Mouse (Mus musculus): ENCODE results near the gene U2af1.

Gene U2af1

DNA sequence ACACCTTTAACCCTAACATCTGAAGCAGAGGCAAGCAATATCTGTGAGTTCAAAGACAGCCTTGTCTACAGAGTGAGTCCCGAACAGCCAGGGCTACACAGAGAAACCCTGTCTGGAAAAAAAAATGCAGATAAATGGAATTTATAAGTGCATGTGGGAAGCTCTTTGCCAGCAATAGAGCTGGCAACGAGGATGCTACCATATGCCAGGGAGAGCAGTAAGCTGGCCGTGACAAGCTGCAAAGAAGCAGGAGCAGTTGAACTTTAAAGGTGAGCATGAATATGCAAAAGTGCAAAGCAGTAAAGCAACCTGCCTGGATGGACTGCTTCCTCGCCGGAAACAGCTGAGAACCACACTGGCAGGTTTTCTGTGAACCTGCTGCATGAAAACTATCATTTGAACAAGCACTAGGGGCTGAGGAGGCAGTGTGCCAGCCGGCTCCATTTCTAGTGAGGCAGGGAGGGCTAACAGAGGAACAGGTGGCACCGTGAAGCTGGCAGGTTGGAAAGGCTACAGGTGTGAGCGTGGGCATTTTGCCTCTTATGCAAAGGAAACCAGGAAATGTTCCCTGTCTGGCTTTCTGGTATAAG lies 2.1 kb upstream of the U2af1 start:
- no peak for DNase-seq

DNA sequence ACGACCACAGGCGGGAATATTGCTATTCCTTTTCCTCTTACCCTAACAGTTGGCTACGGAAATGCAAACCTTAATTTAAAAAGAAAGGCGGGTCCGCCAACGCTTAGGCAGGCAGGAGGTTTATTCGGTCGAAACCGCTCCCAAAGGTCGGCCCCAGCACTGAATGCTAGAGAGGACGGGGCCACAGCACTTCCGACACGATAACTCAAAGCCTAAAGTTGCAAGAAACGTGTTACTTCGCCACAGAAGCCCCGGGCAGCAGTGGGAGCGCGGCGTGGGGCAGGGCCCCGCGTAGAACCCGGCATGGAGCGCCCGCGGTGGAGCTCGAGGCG lies 590 bp downstream of the U2af1 start:
- DNase-seq: peak; percentile 18

DNA sequence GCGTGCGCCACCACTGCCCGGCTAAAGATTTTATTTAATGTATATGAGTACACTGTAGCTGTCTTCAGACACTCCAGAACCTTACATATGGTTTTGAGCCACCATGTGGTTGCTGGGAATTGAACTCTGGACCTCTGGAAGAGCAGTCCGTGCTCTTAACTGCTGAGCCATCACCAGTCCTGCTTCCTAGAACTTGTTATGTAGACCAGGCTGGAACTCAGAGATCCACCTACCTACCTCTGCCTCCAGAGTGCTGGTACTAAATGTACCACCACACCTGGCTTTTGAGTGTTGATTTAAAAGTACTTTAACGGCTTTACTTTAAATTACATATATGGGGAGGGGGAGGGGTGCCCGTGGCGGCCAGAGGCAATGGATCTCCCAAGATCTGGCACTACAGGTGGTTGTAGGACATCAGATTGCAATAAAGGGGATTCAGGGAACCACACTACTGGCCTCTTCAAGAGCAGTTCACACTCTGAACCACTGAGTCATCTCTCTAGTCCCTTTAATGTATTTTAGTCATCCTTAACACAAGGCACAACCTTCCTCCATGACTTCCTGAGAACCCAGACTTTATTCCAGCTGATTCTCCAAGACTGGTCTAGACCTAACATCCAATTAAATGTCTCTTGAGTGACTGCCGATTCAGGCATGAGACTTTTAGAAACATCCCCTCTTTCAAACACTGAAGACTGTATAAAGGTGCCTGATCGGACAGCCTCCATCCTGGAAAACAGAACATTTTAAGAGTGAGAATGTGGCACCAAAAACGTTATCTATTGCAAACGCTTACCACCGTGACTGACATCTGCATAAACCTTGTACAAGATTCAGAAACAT lies 1.3 kb downstream of the U2af1 start:
- no peak for DNase-seq

DNA sequence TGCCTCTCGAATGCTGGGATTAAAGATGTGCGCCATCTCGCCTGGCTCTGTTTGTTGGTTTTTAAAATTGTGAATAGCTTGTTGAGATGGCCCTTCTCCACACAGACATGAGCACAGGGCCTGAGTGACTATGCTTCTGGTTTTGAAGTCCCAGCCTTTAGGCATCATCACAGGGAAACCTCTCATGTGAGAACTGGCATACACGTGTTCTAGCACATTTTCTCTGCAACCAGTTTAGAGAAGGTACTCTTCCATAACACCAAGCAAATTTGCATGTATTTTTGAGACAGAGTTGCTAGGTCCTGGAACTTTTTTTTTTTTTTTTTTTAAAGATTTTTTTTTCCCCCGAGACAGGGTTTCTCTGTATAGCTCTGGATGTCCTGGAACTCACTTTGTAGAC lies 2.0 kb downstream of the U2af1 start:
- DNase-seq: no peak

DNA sequence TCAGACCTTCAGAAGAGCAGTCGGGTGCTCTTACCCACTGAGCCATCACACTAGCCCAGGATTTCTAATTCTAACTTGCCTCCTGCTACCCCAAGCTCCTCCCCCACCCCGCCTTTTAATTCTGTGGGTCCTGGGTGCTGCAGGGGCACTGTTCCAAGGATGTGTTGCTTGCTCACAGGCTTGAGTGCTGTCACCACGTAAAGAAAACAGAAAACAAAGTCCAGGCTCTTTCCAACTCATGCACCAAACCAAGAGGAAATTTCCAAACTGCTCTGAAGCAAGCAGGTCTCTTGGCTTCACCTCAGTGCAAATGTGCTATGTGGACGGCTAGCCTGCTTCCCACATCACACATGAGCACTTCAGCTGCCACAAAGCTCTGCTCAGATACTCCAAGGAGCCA lies 3.3 kb downstream of the U2af1 start:
- no peak for DNase-seq

DNA sequence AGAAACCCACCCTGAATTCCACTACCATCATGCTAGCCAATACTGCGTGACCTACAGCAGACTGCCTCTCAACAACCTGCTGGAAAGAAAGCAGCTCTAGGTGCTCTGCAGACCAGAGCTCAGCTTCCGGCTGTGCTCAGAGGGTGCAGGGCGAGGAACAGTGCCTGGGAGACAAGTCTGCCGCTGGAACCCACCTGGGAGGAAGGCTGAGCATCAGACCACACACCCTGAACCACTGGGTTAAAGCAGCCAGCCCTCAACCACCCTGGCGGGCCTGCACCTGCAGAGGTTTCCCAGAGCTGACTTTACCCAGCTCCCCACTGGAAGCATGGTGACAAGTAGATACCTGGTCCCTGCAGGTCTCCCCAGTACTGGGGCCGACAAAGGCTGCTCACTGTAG lies 5.4 kb downstream of the U2af1 start:
- DNase-seq: no peak

DNA sequence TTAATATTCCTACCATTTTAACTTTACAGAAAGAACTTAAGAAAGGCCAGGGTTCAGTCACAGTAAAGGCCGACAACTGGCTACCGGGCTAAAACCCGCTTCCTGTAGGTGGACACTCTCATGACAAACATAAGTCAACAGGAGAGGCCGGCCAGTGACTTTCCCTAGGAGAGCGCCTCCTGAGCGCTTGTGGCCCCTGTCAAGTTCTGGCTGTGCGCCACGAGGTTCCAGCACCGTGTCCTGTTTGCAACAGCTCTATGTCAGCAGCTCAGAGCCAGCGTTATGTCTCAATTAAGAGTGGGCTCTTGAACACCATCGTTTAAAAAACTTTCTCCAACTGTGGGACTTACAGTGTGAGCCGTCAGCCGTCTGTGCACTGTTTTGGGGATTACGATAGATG lies 6.5 kb downstream of the U2af1 start:
- no peak for DNase-seq

DNA sequence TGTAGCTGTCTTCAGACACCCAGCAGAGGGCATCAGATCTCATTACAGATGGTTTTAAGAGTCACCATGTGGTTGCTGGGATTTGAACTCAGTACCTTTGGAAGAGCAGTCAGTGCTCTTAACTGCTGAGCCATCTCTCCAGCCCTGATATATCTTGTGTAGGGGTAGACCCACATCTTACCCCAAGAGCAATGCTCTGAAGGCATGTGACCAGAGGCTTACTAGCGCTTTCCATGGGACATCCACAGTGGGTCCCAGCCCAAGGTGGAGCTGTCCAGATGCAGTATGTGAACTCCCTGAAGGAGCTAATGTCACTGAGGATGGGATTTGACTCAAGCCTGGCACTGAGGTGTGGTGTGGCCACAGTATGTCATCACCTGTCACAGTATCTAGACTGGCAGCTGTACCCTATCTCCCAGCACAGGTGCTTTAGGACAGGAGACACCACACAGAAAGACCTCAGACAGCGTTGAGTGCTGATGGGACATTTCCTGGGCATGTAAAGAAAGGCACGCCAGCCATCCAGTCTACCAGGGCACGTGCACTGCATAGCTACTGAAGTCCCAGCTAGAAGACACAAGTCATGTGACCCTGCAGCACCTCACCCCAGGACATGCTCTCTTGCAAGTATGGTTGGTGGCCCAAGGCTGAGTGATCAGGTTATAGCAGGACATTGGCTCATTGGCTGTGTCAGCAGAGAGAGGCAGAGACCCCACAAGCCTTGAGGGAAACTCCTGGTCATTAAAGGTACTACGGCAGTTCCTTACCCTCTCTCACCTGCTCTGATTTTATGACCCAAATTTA lies 12.3 kb downstream of the U2af1 start:
- no peak for DNase-seq

DNA sequence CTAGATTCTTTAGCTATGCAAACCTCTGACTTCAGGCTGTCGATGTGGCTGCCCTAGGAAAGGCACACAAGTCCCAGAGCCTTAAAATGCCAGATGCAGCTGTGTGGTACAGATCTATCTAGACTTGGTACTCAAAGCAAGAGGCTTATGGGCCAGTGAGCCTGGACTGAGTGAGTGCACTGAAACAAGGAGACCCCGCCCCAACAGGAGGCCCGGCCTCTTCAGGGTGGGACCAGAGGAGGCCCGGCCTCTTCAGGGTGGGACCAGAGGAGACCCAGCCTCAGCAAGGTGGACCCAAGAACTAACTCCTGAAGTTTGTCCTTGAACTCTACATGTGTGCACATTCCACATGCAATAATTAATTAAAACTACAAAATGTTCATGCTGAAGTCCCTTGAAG lies 15.8 kb downstream of the U2af1 start:
- no peak for DNase-seq

DNA sequence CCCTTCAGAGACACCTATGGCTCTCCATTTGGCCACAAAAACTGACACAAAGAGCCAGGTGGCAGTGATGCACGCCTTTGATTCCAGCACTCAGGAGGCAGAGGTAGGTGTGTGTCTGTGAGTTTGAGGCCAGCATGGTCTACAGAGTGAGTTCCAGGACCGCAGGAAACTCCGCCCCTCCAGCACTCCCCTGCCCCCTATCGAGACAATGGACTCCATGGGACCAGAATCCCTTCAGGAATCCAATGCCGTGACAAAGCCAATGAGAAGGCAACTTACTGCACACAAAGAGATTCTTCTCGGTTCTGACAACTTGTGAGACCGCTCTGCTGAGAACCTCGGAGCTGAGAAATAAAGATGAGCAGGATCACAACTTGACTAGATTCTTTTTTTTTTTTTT lies 16.4 kb downstream of the U2af1 start:
- no peak for DNase-seq

DNA sequence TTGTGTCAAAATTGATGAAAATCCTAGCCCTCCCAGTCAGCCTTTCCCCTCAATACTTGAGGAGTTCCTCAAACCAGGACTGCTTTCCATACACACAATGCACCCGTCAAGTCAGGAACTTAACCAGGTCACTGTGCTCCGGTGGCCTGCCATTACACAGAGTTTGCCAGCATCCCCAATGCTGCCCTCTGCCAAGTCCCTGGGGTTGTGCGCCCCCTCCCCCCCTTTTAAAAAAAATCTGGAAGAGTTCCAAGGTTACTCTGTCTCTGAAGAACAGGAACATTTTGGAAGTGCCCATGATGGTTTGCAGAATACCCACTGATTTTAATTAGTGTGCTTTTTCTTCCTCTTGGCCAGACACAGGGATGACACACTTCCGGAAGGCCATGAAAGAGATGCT lies 19.0 kb downstream of the U2af1 start:
- DNase-seq: no peak

DNA sequence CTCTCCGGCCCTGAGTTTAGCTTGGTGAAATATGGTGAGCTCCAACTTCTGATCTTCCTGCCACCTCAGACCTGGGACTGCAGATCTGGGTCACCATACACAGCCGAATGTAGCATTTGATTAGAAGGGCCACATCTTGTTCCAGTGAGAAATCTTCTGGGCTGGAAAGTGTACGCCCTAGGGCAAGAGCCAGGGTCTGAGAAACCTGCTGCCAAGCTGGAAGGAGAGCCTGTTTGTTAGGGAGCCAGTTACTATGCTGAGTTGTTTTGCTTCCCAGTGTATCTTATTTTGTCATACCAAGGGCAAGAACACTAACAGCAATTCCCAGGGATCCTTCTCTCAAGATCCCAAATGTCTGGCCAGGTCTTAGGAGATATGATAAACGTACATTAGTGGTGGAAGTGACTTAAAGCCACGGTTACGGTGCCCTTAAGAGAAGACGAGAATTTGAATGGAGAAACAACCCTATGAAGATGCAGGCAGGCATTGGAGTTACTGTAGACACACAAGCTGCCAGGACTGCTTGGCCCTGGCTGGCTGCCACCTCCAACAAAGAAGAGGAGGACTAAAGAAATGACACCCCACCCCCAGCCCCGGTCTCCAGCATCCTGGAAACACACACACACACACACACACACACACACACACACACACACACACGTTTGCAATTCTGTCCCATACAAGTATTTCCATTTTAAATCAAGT lies 20.7 kb downstream of the U2af1 start:
- DNase-seq: peak; percentile 53

DNA sequence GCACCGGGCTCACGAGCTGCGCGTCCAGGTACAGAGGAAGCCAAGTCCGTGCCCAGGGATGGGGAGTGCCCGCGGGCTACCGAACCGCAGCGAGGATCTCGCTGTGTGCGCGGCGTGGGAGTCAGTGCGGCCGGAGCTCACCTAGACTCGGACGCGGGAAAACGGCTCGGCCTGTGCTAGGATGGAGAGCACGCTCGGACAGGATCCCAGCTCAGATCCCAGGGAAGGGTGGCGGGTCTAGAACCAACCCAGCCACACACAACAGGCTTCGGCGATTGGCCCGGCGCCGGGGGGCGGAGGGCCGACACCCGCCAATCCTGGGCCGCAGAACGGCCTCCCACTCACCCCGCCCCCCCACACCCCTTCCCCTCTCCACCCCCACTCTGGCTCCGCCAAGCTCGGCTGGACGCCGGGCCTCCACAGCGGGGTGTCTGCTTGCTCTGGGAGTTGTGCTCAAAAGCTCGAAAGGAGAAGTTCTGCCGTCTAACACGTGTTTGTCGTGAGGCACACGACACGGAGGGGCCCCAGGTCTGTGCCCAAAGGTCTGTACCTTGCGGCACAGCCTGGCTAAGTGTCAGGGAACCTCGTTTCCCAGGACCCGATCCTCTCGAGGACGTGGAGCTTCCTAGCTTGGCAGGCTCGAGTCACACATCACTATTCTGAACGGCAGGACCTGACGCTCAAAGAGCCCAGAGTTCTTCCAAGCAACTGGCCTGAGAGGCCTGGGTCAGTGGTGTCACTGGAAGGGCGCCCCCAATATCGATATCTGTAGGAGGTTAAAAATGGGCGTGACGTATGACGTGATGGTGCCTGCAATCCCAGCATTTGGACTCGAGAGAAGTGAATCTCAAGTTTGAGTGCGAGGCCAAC lies 21.5 kb downstream of the U2af1 start, which contains the start of gene Cbs:
TSS of gene Cbs (minus strand) at position 297 of the 870 bp plus-strand sequence.
- DNase-seq: peak; percentile 87

DNA sequence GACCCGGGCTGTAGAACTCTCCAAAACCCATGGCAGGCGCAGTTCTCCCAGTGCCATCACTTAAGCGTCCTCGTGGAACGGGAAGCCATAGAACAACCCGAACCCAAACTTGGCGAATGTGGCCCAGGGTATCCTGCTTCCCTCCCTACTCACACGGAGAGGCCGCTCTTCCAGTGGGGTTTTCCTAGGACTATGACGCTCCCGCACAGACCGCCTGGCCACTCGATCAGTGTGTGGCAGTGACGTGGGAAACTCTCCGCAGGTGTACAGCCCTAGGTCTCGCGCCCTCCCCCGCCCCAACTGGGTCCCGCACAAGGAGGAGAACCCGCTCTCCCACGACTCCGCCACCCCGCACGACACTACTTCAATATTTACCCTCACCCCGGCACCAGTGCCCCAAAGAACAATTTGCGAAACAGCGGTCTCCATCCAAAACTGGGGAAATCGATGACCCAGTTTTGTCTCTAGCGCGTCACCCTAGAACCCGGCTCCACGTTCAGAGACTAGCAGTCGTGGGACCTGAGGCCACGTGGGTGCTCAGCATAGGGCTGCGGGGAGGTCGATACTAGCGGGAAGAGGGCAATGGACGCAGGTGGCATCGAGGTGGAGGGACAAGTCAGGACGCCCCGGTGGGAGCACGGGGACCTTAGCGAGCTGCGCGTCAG lies 22.3 kb downstream of the U2af1 start:
- DNase-seq: no peak

DNA sequence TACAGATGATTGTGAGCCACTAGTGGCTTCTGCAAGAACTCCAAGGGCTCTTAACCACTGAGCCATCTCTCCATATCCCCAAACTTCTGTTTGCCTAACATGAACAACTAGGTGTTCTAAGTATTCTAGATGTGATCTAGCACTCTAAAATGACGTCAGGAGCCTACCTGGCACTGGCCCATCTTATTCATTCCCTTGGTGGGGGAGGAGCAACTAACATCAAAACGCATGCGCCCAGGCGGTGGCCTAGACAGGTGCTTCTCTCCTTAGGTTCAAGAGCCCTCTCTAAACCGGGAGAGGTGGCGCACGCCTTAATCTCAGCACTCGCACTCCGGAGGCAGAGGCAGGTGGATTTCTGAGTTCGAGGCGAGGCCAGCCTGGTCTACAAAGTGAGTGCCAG lies 22.9 kb downstream of the U2af1 start:
- DNase-seq: peak; percentile 27

DNA sequence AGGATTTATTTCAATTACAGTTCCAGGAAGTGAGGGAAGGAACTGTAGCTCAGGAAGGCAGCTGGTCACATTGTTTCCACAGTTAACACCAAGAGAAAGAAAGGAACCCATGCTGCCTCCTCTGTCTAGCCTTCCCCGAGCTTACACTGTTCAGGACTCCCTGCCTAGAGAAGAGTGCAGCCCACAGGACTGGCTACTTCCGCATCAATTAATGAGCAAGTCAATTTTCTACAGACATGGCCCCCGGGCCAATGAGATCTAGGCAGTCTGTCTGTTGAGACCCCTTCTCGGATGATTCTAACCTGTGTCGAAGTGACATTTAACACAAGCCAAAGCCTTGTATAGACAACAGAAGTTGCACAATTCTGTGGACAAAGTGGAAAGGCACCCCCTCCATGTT lies 23.8 kb downstream of the U2af1 start:
- DNase-seq: no peak

DNA sequence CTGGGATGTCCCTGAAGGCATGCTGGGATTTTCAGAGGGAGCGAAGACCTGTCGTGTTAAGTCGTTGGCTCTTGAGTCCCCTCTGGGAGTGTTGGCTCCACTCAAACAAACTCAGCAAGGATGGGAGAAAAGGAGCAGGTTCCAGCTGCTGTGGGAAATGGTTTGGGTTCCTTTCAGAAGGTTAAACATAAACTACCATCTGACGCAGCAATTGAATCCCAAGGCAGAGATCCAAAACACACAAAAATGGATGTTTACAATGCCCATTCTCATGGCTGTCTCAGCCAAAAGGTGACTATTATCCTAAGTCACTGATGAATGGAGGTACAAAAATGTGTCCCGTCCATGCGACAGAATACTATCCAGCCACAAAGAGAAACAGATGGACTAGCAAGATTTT lies 25.7 kb downstream of the U2af1 start:
- DNase-seq: no peak

DNA sequence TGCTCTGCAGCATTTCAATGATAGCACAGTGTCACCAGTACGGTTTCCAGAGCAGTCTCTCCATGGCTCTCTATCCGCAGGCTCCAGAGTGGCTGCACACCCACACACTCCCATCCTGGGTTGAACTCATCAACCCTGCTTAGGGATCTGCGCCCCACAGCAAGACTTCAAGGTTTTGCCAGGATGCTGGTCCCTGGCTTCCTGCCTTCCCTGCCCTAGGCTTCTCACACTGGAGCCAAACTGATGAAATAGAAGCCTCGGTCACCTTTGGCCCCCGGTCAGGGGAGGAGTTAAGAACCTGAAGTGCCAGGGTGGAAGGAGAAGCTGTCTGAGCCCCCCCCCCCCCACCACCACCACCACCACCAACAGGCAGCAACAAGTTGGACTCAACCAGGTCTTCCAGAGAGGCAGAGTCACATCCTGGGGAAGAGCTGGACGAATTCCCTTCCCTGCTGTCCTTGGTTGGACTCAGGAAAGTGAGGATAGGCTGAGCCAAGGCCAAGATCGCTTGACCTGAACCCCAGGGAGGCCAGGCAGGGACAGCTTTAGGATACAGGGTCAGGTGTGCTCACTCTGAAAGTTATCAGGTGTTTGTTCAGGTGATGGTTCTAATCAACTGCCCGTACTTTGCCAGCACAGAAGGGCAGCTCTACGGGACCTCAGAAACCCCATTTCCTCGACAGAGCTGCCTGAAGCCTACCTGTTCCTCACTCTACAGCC lies 27.5 kb downstream of the U2af1 start:
- DNase-seq: no peak

DNA sequence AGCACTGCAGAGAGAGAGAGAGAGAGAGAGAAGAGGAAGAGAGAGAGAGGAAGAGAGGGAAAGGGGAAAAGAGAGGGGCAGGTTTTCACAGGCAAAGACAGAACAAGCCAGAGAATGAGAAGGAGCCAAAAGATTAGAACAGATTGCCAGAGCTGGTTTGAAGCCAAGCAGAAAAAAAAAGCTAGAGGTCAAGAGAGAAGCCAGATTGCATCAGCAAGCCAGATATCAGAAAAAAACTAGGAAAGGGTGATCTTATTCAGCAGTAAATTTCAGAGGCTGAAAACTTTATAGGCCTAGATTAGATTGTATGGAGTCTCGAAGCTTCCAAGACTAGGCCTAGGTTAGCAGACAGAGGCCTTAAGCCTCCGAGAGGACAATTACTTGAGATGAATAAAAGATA lies 30.7 kb downstream of the U2af1 start:
- no peak for DNase-seq

DNA sequence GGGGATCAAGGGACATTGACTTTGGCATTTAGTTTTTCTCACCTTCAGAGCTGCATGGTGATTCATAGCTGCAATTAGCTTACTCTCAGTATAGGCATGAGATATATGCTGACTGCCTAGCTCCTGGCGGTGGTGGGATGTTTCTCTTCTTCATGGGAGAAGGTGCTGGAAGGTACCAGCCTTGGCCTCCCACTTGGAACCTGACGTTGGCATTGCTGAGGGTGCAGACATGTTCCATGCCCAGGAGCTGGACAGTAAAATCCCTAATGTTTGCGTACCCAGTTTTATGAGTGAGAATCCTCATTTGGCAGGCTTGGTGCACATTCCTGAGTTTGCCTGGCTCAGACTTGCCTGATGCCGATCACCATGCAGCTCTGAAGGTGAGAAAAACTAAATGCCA lies 35.6 kb downstream of the U2af1 start:
- DNase-seq: no peak
